Mouse (Mus musculus) heart, embryonic 11.5 days (tissue): ENCODE results near the gene Slc29a1. TPM values are rescaled to one million over a fixed set of nuclear protein-coding genes. Genes with fewer than 3 reads are reported as not detected.
A peak's percentile ranks its signal among the peaks of the same experiment; 100 is the strongest.
"Not testable (repeated sequence)": the region's sequence is repeated elsewhere in the genome, so short reads cannot be mapped to it uniquely, and the experiment has no call there.

ENCODE experiments used
- ATAC-seq: fragments of 200-750 bp; cut with Nextera tagmentation; replicated peaks from 2 replicates; pipeline ENCODE4 v1.8.0; 2017; ENCODE audit warnings: moderate library complexity; ENCODE audit not compliant: insufficient number of reproducible peaks, low FRiP score, low TSS enrichment
- H3K27ac ChIP-seq: fragments of 300-500 bp; sonication (generic); 2 replicates; pipeline ENCODE4 v1.5.1; 2014; ENCODE audit warnings: mild to moderate bottlenecking, low read depth, low read length
- H3K27me3 ChIP-seq: fragments of 300-500 bp; sonication (generic); 2 replicates; pipeline ENCODE4 v1.6.1; 2014; ENCODE audit warnings: mild to moderate bottlenecking, low read length, mixed read lengths; ENCODE audit not compliant: control insufficient read depth, insufficient read depth
- H3K36me3 ChIP-seq: fragments of 300-500 bp; sonication (generic); 2 replicates; pipeline ENCODE4 v1.6.1; 2014; ENCODE audit warnings: mild to moderate bottlenecking, low read length, moderate library complexity, mixed read lengths; ENCODE audit not compliant: control insufficient read depth, insufficient read depth
- H3K4me1 ChIP-seq: fragments of 300-500 bp; sonication (generic); 2 replicates; pipeline ENCODE4 v1.6.1; 2014; ENCODE audit warnings: low read length; ENCODE audit not compliant: control insufficient read depth, insufficient read depth
- H3K4me2 ChIP-seq: fragments of 300-500 bp; sonication (generic); 2 replicates; pipeline ENCODE4 v1.6.1; 2014; ENCODE audit warnings: mild to moderate bottlenecking, moderate library complexity
- H3K4me3 ChIP-seq: fragments of 300-500 bp; sonication (generic); 2 replicates; pipeline ENCODE4 v1.5.1; 2014; ENCODE audit warnings: low read depth, low read length
- H3K9ac ChIP-seq: fragments of 300-500 bp; sonication (generic); 2 replicates; pipeline ENCODE4 v1.6.1; 2014; ENCODE audit warnings: mild to moderate bottlenecking, low read depth, low read length, moderate library complexity
- H3K9me3 ChIP-seq: fragments of 300-500 bp; sonication (generic); replicated peaks from 2 replicates; pipeline ENCODE4 v1.6.1; 2016; ENCODE audit warnings: low read length; ENCODE audit not compliant: control insufficient read depth
- WGBS: fragments of 180-500 bp; shearing (Covaris S2); extraction: QIAGEN DNeasy Blood & Tissue Kit; methylation state at CpG from one replicate; pipeline ENCODE4 v1.1.7; 2014; ENCODE audit not compliant: insufficient replicate concordance; 5-methylcytosine and 5-hydroxymethylcytosine counted together
- polyA plus RNA-seq: library from polyadenylated mRNA; unstranded; fragments of >200 nt; fragmentation: Nextera tagmentation; extraction: Ambion mirVana; gene quantifications from 2 replicates; pipeline ENCODE4 v1.2.1, GENCODE M21; 2014

Gene Slc29a1
- polyA plus RNA-seq, 1 experiment from 2014 or later, result 61.2 TPM

DNA sequence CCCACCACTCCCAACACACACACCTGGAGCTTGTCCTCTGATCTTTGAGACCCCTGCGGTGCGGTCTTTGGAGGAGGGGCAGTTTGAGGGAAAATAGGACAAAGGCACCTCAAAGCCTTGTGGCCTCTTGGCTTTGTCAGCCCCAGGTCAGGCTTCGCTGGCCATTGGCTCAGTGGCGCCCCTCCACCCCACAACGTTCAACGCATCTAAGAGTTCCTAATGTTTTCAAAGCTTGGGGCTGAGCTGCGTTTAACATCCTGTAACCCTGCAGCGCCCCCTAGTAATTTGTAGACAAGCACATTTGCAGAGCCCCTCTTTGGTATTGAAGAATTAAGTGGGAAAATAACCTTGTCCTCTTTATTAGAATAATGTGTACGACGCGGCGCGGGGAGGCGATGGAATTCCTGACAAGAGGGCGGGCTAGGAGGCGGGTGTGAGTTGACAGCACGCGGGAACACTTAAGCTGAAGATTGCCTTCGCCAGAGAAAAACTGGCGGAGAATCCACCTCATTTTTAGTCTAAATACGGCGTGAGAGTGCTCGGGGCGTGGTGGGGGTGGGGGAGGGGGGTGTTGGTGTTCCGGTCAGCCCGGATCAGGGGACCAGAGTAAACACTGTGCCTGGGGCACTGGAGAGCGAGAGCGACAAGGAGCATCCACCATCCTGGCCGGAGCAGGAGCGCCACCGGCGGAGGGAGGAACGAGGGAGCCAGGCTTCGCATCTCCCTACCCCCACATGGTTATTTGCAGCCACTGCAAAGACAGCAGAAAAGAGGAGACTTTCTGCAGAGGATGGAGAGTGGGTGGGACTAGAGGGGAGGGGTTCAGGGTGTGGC lies 30.7 kb upstream of the Slc29a1 start:
- 2% methylated on average over 34 of the region's 34 CpGs for WGBS
- no peaks in the 10 kb centered on the region for H3K9me3 ChIP-seq
- no peaks in the 10 kb centered on the region for H3K36me3 ChIP-seq
- H3K9ac ChIP-seq, result peak overlapping the region; percentile 70
- H3K4me1 ChIP-seq, result peaks cover 16% of the 10 kb centered on the region; the same call in 1 of the 2 replicates
- peak overlapping the region; percentile 84 for H3K4me2 ChIP-seq
- ATAC-seq, result peak; percentile 57
- H3K27ac ChIP-seq, result peak overlapping the region; percentile 57
- H3K27me3 ChIP-seq, result no peaks in the 10 kb centered on the region
- peak overlapping the region; percentile 43 for H3K4me3 ChIP-seq

DNA sequence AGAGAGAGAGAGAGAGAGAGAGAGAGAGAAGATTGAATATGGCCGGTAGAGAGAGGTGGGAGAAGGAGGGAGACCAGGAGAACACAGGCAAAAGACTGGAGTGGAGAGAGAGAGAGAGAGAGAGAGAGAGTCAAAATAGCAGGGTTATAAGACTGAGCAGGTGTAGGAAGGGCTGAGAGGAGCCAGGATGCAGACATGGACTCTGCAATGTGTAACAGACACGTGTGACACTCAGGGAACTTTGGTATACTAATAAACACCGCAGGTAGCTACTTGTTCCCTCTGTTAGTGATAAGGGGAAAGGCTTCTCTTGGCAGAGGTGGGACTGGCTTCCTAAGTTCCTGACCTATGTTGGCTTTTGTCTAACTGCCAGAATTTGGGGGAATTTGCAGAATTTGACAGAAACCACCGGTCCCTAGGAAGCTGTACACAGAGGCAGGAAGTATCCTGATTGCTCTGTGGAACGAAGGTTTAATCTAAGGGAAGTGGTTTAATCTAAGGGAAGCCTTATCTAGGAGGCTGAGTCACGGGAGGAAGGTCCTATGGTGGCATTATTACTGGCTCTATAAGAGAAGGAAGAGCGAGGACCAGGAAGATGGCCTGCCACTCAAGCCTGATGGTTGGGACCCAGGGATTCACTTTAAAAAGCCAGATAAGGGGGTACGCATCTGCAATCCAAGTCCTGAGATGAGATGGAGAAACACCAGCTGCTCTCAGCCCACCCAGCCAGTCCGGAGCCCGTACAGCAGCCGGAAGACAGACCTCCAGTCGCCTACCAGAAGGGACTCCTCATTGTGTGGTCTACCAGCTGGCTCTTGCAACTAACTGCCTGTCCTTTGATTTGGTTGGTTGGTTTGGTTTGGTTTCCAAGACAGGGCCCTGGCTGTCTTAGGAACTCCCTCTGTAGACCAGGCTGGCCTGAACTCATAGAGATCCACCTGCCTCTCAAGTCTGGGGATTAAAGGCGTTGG lies 29.8 kb upstream of the Slc29a1 start:
- peak overlapping the region; percentile 57; the same call in 1 of the 2 replicates for H3K27ac ChIP-seq
- ATAC-seq, result no peak
- no peaks in the 10 kb centered on the region for H3K9me3 ChIP-seq

DNA sequence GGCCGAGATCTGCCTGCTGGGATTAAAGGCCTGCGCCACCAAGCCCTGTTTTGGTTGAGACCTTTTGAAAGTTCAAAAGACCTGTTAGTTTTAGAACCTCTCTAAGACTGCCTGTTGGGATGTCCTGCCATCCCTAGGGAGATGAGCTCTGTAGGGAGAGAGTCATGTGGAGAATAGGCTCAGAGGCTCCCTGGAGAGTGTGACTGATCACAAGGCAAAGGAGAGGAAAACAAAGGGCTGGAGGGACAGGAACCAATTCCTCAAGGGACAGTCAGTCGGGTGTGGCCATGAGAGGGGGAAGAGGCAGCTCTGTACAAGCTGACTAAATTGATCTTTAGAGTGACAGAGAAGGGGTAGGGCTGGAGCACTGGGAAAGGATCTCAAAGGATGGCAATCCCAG lies 28.8 kb upstream of the Slc29a1 start:
- ATAC-seq, result no peak
- H3K4me3 ChIP-seq, result no peak overlapping the region
- no peaks in the 10 kb centered on the region for H3K9me3 ChIP-seq
- no peaks in the 10 kb centered on the region for H3K27me3 ChIP-seq
- no peaks in the 10 kb centered on the region for H3K36me3 ChIP-seq
- no peak overlapping the region for H3K4me2 ChIP-seq
- H3K4me1 ChIP-seq, result peaks cover 16% of the 10 kb centered on the region; the same call in 1 of the 2 replicates
- 41% methylated on average over 3 of the region's 3 CpGs for WGBS
- H3K9ac ChIP-seq, result no peak overlapping the region
- no peak overlapping the region for H3K27ac ChIP-seq

More for the DNA sequence above, 29.8 kb upstream of the Slc29a1 start:
- Histone ChIP-seq H3K9ac (no peak overlapping the region), H3K36me3 (no peaks in the 10 kb centered on the region), H3K27me3 (no peaks in the 10 kb centered on the region), H3K4me3 (no peak overlapping the region), H3K4me2 (peak overlapping the region; percentile 84), H3K4me1 (peaks cover 16% of the 10 kb centered on the region; the same call in 1 of the 2 replicates)
- WGBS, result 40% methylated on average over 13 of the region's 13 CpGs

DNA sequence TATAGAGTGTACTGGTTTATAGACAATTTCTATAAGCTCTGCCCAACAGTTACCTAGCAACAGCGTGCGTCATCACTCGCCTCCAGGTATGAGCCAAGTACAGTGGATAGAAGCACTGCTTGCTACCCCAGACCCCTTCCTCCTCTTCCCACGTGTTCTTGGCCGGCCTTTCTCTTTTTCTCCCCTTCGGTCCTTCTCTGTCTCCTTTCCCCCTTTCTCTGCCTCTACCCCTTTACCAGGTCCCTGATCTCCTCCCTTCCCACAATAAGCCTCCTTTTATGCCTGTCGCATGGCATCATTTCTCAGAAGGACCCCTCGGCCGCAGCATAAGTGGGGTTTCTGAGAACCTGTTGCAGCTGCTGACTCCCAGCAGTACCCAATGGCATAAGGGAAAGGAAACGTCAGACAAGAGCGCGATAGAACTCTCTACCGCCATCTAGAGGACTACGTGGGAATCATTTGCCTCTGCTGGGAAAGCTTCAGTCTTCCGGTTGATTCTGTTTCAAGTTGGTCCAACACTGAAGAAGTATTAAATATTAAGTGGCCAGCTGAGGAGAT lies 27.2 kb upstream of the Slc29a1 start:
- H3K9ac ChIP-seq, result peak overlapping the region; percentile 43; the same call in 1 of the 2 replicates

DNA sequence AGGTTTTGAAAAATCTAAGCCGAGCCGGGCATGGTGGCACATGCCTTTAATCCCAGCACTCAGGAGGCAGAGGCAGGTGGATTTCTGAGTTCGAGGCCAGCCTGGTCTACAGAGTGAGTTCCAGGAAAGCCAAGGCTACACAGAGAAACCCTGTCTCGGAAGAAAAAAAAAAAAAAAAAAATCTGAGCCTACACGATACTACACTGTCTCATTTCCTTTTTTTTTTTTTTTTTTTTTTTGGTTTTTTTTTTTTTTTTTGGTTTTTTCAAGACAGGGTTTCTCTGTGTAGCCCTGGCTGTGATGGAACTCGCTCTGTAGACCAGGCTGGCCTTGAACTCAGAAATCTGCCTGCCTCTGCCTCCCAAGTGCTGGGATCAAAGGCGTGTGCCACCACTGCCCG lies 24.0 kb upstream of the Slc29a1 start:
- WGBS, result 77% methylated on average over 8 of the region's 8 CpGs
- peaks cover 17% of the 10 kb centered on the region for H3K4me1 ChIP-seq
- not testable (repeated sequence) for H3K9ac ChIP-seq, H3K27me3 ChIP-seq, H3K27ac ChIP-seq, ATAC-seq, H3K36me3 ChIP-seq, H3K9me3 ChIP-seq, H3K4me2 ChIP-seq, H3K4me3 ChIP-seq

More for the DNA sequence above, 27.2 kb upstream of the Slc29a1 start:
- Histone ChIP-seq H3K27ac (no peak overlapping the region), H3K4me1 (peaks cover 16% of the 10 kb centered on the region; the same call in 1 of the 2 replicates), H3K4me2 (peak overlapping the region; percentile 47), H3K27me3 (no peaks in the 10 kb centered on the region), H3K4me3 (peak overlapping the region; percentile 1; the same call in 1 of the 2 replicates), H3K9me3 (no peaks in the 10 kb centered on the region), H3K36me3 (no peaks in the 10 kb centered on the region)
- WGBS, result 23% methylated on average over 15 of the region's 15 CpGs
- no peak for ATAC-seq

DNA sequence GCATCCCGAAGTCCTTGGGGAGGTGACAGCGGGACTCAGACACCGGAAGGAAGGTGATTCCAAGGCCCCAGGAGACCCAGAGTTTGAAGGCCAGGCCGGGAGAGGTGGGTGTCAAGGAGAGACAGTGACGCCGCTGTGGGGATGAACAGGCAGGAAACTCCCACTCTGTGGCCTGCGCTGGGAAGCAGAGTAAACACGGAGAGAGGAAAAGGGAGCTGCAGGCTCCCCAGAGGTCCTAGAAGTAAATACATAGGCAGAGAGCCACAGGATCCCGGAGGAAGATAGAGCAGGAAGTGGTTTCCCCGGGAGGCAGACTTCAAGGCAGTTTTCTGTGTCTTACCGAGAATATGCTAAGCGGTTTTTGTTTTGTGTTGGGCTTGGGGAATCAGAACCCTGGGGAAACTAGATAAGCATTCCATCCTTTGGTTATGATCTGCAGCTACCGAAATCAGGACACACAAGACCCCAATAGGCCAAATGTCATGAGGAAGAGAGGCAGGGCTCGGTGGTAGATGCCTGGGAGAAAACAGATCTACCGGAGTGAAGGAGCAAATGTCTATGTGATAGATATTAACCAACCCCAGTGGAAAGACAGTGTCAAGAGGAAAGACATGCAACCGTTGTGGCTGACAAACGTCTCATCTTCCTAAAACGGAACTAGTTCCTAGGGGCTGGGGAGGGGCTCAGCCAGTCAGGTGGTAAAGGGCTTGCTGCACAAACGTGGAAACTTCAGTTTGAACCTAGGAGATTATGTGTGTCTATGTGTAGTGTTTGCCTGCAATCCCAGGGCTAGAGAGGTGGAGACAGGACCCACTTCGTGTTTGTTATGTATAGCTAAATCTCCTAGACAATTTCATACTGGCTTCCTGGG lies 20.2 kb upstream of the Slc29a1 start:
- ATAC-seq, result peak; percentile 33; the same call in 1 of the 2 replicates
- Histone ChIP-seq H3K4me1 (peaks cover 14% of the 10 kb centered on the region), H3K36me3 (no peaks in the 10 kb centered on the region), H3K9me3 (no peaks in the 10 kb centered on the region), H3K9ac (peak overlapping the region; percentile 67), H3K4me3 (peak overlapping the region; percentile 32), H3K4me2 (peak overlapping the region; percentile 67), H3K27ac (peak overlapping the region; percentile 83), H3K27me3 (no peaks in the 10 kb centered on the region)
- WGBS, result 12% methylated on average over 20 of the region's 20 CpGs

- Histone ChIP-seq H3K27me3 (no peaks in the 10 kb centered on the region), H3K27ac (peak overlapping the region; percentile 83), H3K9ac (peak overlapping the region; percentile 67), H3K4me3 (peak overlapping the region; percentile 32), H3K9me3 (no peaks in the 10 kb centered on the region), H3K4me1 (peaks cover 14% of the 10 kb centered on the region), H3K36me3 (no peaks in the 10 kb centered on the region), H3K4me2 (peak overlapping the region; percentile 67)
- 12% methylated on average over 8 of the region's 8 CpGs for WGBS
- 0 out of 2 replicates have a peak, but pooled peaks have one; percentile 59 for ATAC-seq
Measured at GRCm38 (mm10) chr17:45618941-45619385, 19.6 kb upstream of the Slc29a1 start.
